Mouse (Mus musculus): Measurements from ENCODE around the gene Apoc2. TPM values are rescaled to one million over a fixed set of nuclear protein-coding genes. Genes with fewer than 3 reads are reported as not detected.

Apoc2 gene
- total RNA-seq, 4 experiments from 2014 or later, result 0.66 TPM; not detected in 3

GRCm38 (mm10) chr7:19632275-19632674 lies 45.5 kb downstream of the Apoc2 start:
- no peak for DNase-seq (ENCODE audit: low spot score in 2 of 2)

GRCm38 (mm10) chr7:19629361-19629734 lies 48.4 kb downstream of the Apoc2 start, which contains the start of gene Relb:
Gene Relb (minus strand): TSS chr7:19629438.
- peak; percentile 77 to 87 for DNase-seq (ENCODE audit: low spot score in 2 of 2)

- DNase-seq (ENCODE audit: low spot score in 2 of 2), result peak; percentile 83 to 87
These were observed 49.0 kb downstream of the Apoc2 start for GRCm38 (mm10) chr7:19628536-19629360.

- no peak for DNase-seq (ENCODE audit: low spot score in 2 of 2)
These were observed 49.6 kb downstream of the Apoc2 start for GRCm38 (mm10) chr7:19628192-19628535.

- no peak for DNase-seq (ENCODE audit: low spot score in 2 of 2)
These were observed 50.0 kb downstream of the Apoc2 start for GRCm38 (mm10) chr7:19627721-19628120.

GRCm38 (mm10) chr7:19623433-19623832 lies 54.3 kb downstream of the Apoc2 start:
- DNase-seq (ENCODE audit: low spot score in 2 of 2), result no peak

GRCm38 (mm10) chr7:19622241-19622640 lies 55.5 kb downstream of the Apoc2 start:
- no peak for DNase-seq (ENCODE audit: low spot score in 2 of 2)

Other genes starting within 250 kb of the Apoc2 start
- 100 to 1,000 TPM in 1 of 4 experiments, 10 to 100 TPM in 3; 87.6 to 103 (median 95.0) TPM for gene Mark4, start 219.1 kb downstream of the Apoc2 start, total RNA-seq (2022)
- gene Exoc3l2, start 214.6 kb downstream of the Apoc2 start, total RNA-seq (2022), result under 1 TPM; 0.08 to 0.41 (median 0.38) TPM
- gene Bloc1s3, start 169.6 kb downstream of the Apoc2 start, total RNA-seq (2022), result 1 to 10 TPM; 4.7 to 6.7 (median 5.9) TPM
- gene Trappc6a, start 169.5 kb downstream of the Apoc2 start, total RNA-seq (2022), result 10 to 100 TPM; 17.1 to 25.2 (median 21.6) TPM
- gene Nkpd1, start 160.1 kb downstream of the Apoc2 start, total RNA-seq (2022), result under 1 TPM; 0.39 to 0.86 (median 0.77) TPM
- gene Ppp1r37, start 114.9 kb downstream of the Apoc2 start, total RNA-seq (2022), result 100 to 1,000 TPM in 2 of 4 experiments, 10 to 100 TPM in 2; 97.7 to 120 (median 108) TPM
- gene Zfp296, start 100.7 kb downstream of the Apoc2 start, total RNA-seq (2022), result 1 to 10 TPM in 2 of 4 experiments, under 1 TPM in 2; 0.90 to 1.3 (median 1.0) TPM
- gene Gemin7, start 100.3 kb downstream of the Apoc2 start, total RNA-seq (2022), result 10 to 100 TPM; 43.4 to 54.4 (median 49.2) TPM
- 100 to 1,000 TPM in 2 of 4 experiments, 10 to 100 TPM in 2; 96.9 to 109 (median 101) TPM for gene Clasrp, start 73.5 kb downstream of the Apoc2 start, total RNA-seq (2022)
- 10 to 100 TPM in 2 of 4 experiments, 1 to 10 TPM in 2; 8.3 to 11.2 (median 10.5) TPM for gene Relb, start 48.5 kb downstream of the Apoc2 start, total RNA-seq (2022)
- 100 to 1,000 TPM; 140 to 150 (median 146) TPM for gene Clptm1, start 12.9 kb downstream of the Apoc2 start, total RNA-seq (2022)
- gene Gm44805, start 3.5 kb upstream of the Apoc2 start, total RNA-seq (2022), result not detected
- 1 to 10 TPM in 1 of 4 experiments, not detected in 3; 1.2 TPM for gene Apoc4, start 3.5 kb upstream of the Apoc2 start, total RNA-seq (2022)
- gene Apoc1, start 14.7 kb upstream of the Apoc2 start, total RNA-seq (2022), result 10 to 100 TPM in 1 of 4 experiments, 1 to 10 TPM in 3; 5.3 to 10.7 (median 6.0) TPM
- 1,000 to 10,000 TPM; 1,861 to 4,366 (median 2,827) TPM for gene Apoe, start 21.2 kb upstream of the Apoc2 start, total RNA-seq (2022)
- gene Tomm40, start 37.5 kb upstream of the Apoc2 start, total RNA-seq (2022), result 100 to 1,000 TPM; 104 to 112 (median 109) TPM
- 1 to 10 TPM; 5.7 to 8.2 (median 7.0) TPM for gene Nectin2, start 72.5 kb upstream of the Apoc2 start, total RNA-seq (2022)
- 10 to 100 TPM; 11.0 to 15.2 (median 13.2) TPM for gene Bcam, start 93.1 kb upstream of the Apoc2 start, total RNA-seq (2022)
- gene Cblc, start 118.9 kb upstream of the Apoc2 start, total RNA-seq (2022), result not detected
- gene Bcl3, start 144.8 kb upstream of the Apoc2 start, total RNA-seq (2022), result 10 to 100 TPM in 1 of 4 experiments, 1 to 10 TPM in 1, under 1 TPM in 2; 0.75 to 11.9 (median 2.3) TPM
- 1 to 10 TPM; 1.5 to 2.6 (median 2.2) TPM for gene Gm19345, start 174.1 kb upstream of the Apoc2 start, total RNA-seq (2022)
- gene Ceacam16, start 183.4 kb upstream of the Apoc2 start, total RNA-seq (2022), result not detected
- gene Ceacam19, start 210.0 kb upstream of the Apoc2 start, total RNA-seq (2022), result not detected
- 10 to 100 TPM; 12.5 to 16.1 (median 13.8) TPM for gene Pvr, start 243.2 kb upstream of the Apoc2 start, total RNA-seq (2022)